Mouse (Mus musculus) bone marrow macrophage, adult 2 months (primary cell): ENCODE results near the gene Rpl32.

ENCODE experiments used
- CTCF ChIP-seq: IDR thresholded peaks from 2 replicates; pipeline ENCODE4 v1.5.1; 2012; ENCODE audit warnings: low read depth, mild to moderate bottlenecking, low read length, moderate library complexity
- POLR2A ChIP-seq: IDR thresholded peaks from 2 replicates; pipeline ENCODE4 v1.6.1; 2012; ENCODE audit warnings: mild to moderate bottlenecking, low read depth, low read length, borderline replicate concordance

DNA sequence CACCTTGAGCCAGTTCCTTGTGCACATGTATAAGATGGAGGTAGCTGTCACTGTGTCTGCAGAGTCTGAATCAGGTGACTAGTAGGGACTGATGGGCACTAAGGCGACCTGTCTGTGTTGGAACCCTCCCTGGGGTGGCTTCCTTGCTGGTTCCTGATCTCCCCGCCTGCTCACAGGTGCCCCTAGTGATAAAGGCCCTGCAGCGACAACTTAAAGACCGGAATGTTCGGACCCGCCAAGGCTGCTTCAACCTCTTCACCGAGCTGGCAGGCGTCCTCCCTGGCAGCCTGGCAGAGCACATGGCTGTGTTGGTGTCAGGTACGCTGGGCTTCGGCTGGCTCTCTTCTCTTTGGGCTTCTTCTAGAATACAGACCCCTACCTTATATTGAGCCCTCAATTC, 17.5 kb downstream of the Rpl32 start:
- no peak for TF ChIP-seq POLR2A
- TF ChIP-seq CTCF, result no peak
